8 mouse cellular contexts compared by ENCODE assay signal in the genomic region with DNA sequence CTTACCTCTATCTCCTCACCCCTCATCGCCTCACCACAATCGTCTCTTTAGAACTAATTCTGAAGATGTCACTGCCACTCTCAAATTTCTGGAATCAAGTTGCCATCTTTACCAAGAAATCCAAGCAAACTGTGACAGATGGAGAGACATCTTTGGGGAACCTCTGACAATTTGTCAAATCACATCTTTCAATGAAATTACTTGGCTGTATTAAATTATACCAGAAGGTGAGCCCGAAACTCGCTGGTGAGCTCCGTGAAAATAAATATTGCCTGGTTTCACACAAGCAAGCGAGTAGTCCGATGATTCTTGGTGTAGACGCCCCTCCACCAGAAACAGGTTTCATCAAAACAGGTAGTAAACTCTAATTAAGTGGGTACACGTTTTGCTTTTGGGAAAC. TPM values are rescaled to one million over a fixed set of nuclear protein-coding genes. Genes with fewer than 3 reads are reported as not detected.
DNase-seq lines count a peak whose midpoint lies in the region; ATAC-seq and TF ChIP-seq lines count a peak whose summit lies in the region.

No protein-coding gene starts in this region.

- H3K27ac ChIP-seq in layer of hippocampus, adult 2 months, result peak overlapping the region; percentile 91
- H3K27ac ChIP-seq in forebrain, embryonic 12.5 days, result no peak overlapping the region
- no peak overlapping the region for H3K27ac ChIP-seq in limb, embryonic 10.5 days
- no peak overlapping the region for H3K27ac ChIP-seq in neural tube, embryonic 12.5 days

- peak overlapping the region; percentile 61 for H3K4me2 ChIP-seq in forebrain, embryonic 12.5 days
- peak overlapping the region; percentile 82 for H3K4me2 ChIP-seq in neural tube, embryonic 12.5 days (replicated peaks)

- ATAC-seq in forebrain, embryonic 12.5 days (ENCODE audit: low FRiP score), result no peak
- no peak for ATAC-seq in neural tube, embryonic 12.5 days (ENCODE audit: low FRiP score, low read depth)
- ATAC-seq in cerebellum, adult (ENCODE audit: insufficient number of reproducible peaks, low FRiP score, low TSS enrichment), result no peak
- ATAC-seq in megakaryocyte-erythroid progenitor cell, adult 5-6 weeks (replicated peaks; ENCODE audit: low FRiP score, low TSS enrichment, poor library complexity, severe bottlenecking), result no peak

- WGBS in forebrain, embryonic 12.5 days, result 55% methylated on average over 9 of the region's 9 CpGs
- 48% methylated on average over 9 of the region's 9 CpGs for WGBS in limb, embryonic 10.5 days
- WGBS in neural tube, embryonic 12.5 days, result 49% methylated on average over 9 of the region's 9 CpGs

- TF ChIP-seq CTCF in layer of hippocampus, adult 2 months (conservative IDR thresholded peaks at IDR 0.05), result no peak

- no peaks in the 10 kb centered on the region for H3K36me3 ChIP-seq in forebrain, embryonic 12.5 days (replicated peaks)
- no peaks in the 10 kb centered on the region for H3K36me3 ChIP-seq in limb, embryonic 10.5 days
- no peaks in the 10 kb centered on the region for H3K36me3 ChIP-seq in neural tube, embryonic 12.5 days

- peak overlapping the region; percentile 81 for H3K9ac ChIP-seq in forebrain, embryonic 12.5 days
- H3K9ac ChIP-seq in neural tube, embryonic 12.5 days, result no peak overlapping the region

- H3K27me3 ChIP-seq in forebrain, embryonic 12.5 days, result 0 out of 2 replicates have a peak, but pooled peaks cover 4% of the 10 kb centered on the region
- H3K27me3 ChIP-seq in limb, embryonic 10.5 days (ENCODE audit: low read depth, poor library complexity, severe bottlenecking), result no peaks in the 10 kb centered on the region
- H3K27me3 ChIP-seq in neural tube, embryonic 12.5 days (replicated peaks), result no peaks in the 10 kb centered on the region

- DNase-seq in layer of hippocampus, adult 2 months (ENCODE audit: low spot score in 2 of 2), result no peak
- DNase-seq in layer of hippocampus, postnatal 36 days, result no peak
- DNase-seq in limb, embryonic 10.5 days (ENCODE audit: low spot score), result no peak
- no peak for DNase-seq in left cerebral cortex, adult 11 months (ENCODE audit: low spot score)

- peaks cover 23% of the 10 kb centered on the region for H3K4me1 ChIP-seq in forebrain, embryonic 12.5 days
- H3K4me1 ChIP-seq in limb, embryonic 10.5 days, result peaks cover 22% of the 10 kb centered on the region
- H3K4me1 ChIP-seq in neural tube, embryonic 12.5 days, result peaks cover 31% of the 10 kb centered on the region

- peak overlapping the region; percentile 66 for H3K4me3 ChIP-seq in layer of hippocampus, adult 2 months
- peak overlapping the region; percentile 78 for H3K4me3 ChIP-seq in forebrain, embryonic 12.5 days (replicated peaks)
- H3K4me3 ChIP-seq in limb, embryonic 10.5 days, result peak overlapping the region; percentile 88
- peak overlapping the region; percentile 81 for H3K4me3 ChIP-seq in neural tube, embryonic 12.5 days

- no peaks in the 10 kb centered on the region for H3K9me3 ChIP-seq in forebrain, embryonic 12.5 days
- no peaks in the 10 kb centered on the region for H3K9me3 ChIP-seq in limb, embryonic 10.5 days (replicated peaks)
- H3K9me3 ChIP-seq in neural tube, embryonic 12.5 days, result no peaks in the 10 kb centered on the region

RNA-seq across cellular contexts. Expression of a gene that starts 2.2 kb away (rescaled TPM):
- 10 to 100 TPM; 14.8 to 17.5 TPM for total RNA-seq in layer of hippocampus, adult 2 months (2021)
- 10 to 100 TPM; 17.7 to 18.5 TPM for total RNA-seq in layer of hippocampus, postnatal 36 days (2021)
- polyA plus RNA-seq in forebrain, embryonic 12.5 days (2016; fragmentation: Nextera tagmentation; extraction: Ambion mirVana), result 15.3 and 15.6 TPM in 2 replicates
- polyA plus RNA-seq in limb, embryonic 10.5 days (2016; fragmentation: Nextera tagmentation; extraction: Ambion mirVana), result 10.6 and 14.2 TPM in 2 replicates
- 15.8 and 17.6 TPM in 2 replicates for polyA plus RNA-seq in neural tube, embryonic 12.5 days (2016; fragmentation: Nextera tagmentation; extraction: Ambion mirVana)
- 16.9 and 22.1 TPM in 2 replicates for total RNA-seq in megakaryocyte-erythroid progenitor cell, adult 5-6 weeks (2014; fragmentation: Nextera tagmentation)
- 4.1 and 7.9 TPM in 2 replicates for total RNA-seq in megakaryocyte-erythroid progenitor cell, adult 5-6 weeks (2017)
